Mouse (Mus musculus) heart, postnatal 36 days (tissue): ENCODE data around the gene Il1r1. TPM values are rescaled to one million over a fixed set of nuclear protein-coding genes. Genes with fewer than 3 reads are reported as not detected.

Experiments used
- DNase-seq, 2 experiments: peaks; one replicate each; pipeline ENCODE4 v3.0.0; 2021 to 2022
- intact Hi-C: fragments of 180-260 bp; cut with DNase I; formaldehyde crosslinking; loops from one replicate; pipeline ENCODE4 v1.15.1; 2025
- total RNA-seq, 2 experiments: library from RNA; stranded (reverse); gene quantifications; 2 replicates each; pipeline ENCODE4 v1.2.3; 2021

The Il1r1 gene
- total RNA-seq, 2 experiments from 2014 or later = 5.3 to 6.4 TPM

- no peak for DNase-seq
- intact Hi-C loops = no loop called here
Measured at GRCm38 (mm10) chr1:40355904-40356521, 131.1 kb downstream of the Il1r1 start.

- intact Hi-C loops = no loop called here
- no peak for DNase-seq
Measured at GRCm38 (mm10) chr1:40357921-40358320, 133.0 kb downstream of the Il1r1 start.

- no peak for DNase-seq
- intact Hi-C loops = no loop called here
Measured at GRCm38 (mm10) chr1:40358351-40358750, 133.5 kb downstream of the Il1r1 start.

GRCm38 (mm10) chr1:40358771-40359181, 133.9 kb downstream of the Il1r1 start:
- DNase-seq = no peak
- intact Hi-C loops = no loop called here

- intact Hi-C loops = no loop called here
Measured at GRCm38 (mm10) chr1:40359731-40360130, 134.9 kb downstream of the Il1r1 start.

GRCm38 (mm10) chr1:40360969-40361368, 136.1 kb downstream of the Il1r1 start:
- intact Hi-C loops = no loop called here
- no peak for DNase-seq

More at GRCm38 (mm10) chr1:40359731-40360130, 134.9 kb downstream of the Il1r1 start:
- no peak for DNase-seq

GRCm38 (mm10) chr1:40361596-40361995, 136.7 kb downstream of the Il1r1 start:
- DNase-seq = no peak
- intact Hi-C loops = no loop called here

- intact Hi-C loops = no loop called here
- DNase-seq = no peak
Measured at GRCm38 (mm10) chr1:40362784-40363183, 137.9 kb downstream of the Il1r1 start.

Other genes starting within 250 kb of the Il1r1 start
- gene Il1r2, start 151.0 kb upstream of the Il1r1 start, total RNA-seq = not detected
- 1 to 10 TPM; 1.8 to 2.4 TPM for gene Il1rl2, start 99.5 kb downstream of the Il1r1 start, total RNA-seq
- gene Il1rl1, start 204.5 kb downstream of the Il1r1 start, total RNA-seq = under 1 TPM; 0.80 to 0.87 TPM
- 1 to 10 TPM in 1 of 2 experiments, under 1 TPM in 1; 0.81 to 1.3 TPM for gene Il18r1, start 240.5 kb downstream of the Il1r1 start, total RNA-seq